Mouse (Mus musculus) urinary bladder, postnatal 10 days (tissue): Measurements from ENCODE around the gene Ptgdr2.

Experiments used
- DNase-seq: peaks from one replicate; pipeline ENCODE4 v3.0.0; 2022; ENCODE audit warnings: low spot score

The Ptgdr2 gene

GRCm38 (mm10) chr19:10930641-10931040 lies 6.3 kb upstream of the Ptgdr2 start:
- no peak for DNase-seq

- no peak for DNase-seq
Observed at GRCm38 (mm10) chr19:10935029-10935428, 1.9 kb upstream of the Ptgdr2 start.

- DNase-seq = no peak
Observed at GRCm38 (mm10) chr19:10936077-10936476, 883 bp upstream of the Ptgdr2 start.

- no peak for DNase-seq
Observed at GRCm38 (mm10) chr19:10938771-10939170, 1.8 kb downstream of the Ptgdr2 start.

GRCm38 (mm10) chr19:10940097-10940800 lies 3.3 kb downstream of the Ptgdr2 start:
- DNase-seq = no peak

- no peak for DNase-seq
Observed at GRCm38 (mm10) chr19:10940801-10941457, 4.0 kb downstream of the Ptgdr2 start.

- DNase-seq = no peak
Observed at GRCm38 (mm10) chr19:10943955-10944354, 7.0 kb downstream of the Ptgdr2 start.

- DNase-seq = no peak
Observed at GRCm38 (mm10) chr19:10946506-10946905, 9.5 kb downstream of the Ptgdr2 start.

GRCm38 (mm10) chr19:10947219-10947618 lies 10.3 kb downstream of the Ptgdr2 start:
- no peak for DNase-seq

- no peak for DNase-seq
Observed at GRCm38 (mm10) chr19:10948416-10948815, 11.5 kb downstream of the Ptgdr2 start.

GRCm38 (mm10) chr19:10949112-10949511 lies 12.2 kb downstream of the Ptgdr2 start, which contains the start of gene Ccdc86:
Gene Ccdc86, minus strand, starts transcription at chr19:10949266.
- DNase-seq = peak; percentile 88

- no peak for DNase-seq
Observed at GRCm38 (mm10) chr19:10949558-10949957, 12.6 kb downstream of the Ptgdr2 start.

- no peak for DNase-seq
Observed at GRCm38 (mm10) chr19:10952021-10952939, 15.3 kb downstream of the Ptgdr2 start.

- no peak for DNase-seq
Observed at GRCm38 (mm10) chr19:10959085-10959977, 22.4 kb downstream of the Ptgdr2 start.

GRCm38 (mm10) chr19:10959978-10960346 lies 23.0 kb downstream of the Ptgdr2 start:
- no peak for DNase-seq

- DNase-seq = no peak
Observed at GRCm38 (mm10) chr19:10965721-10966120, 28.8 kb downstream of the Ptgdr2 start.

- DNase-seq = no peak
Observed at GRCm38 (mm10) chr19:10968578-10968977, 31.6 kb downstream of the Ptgdr2 start.

GRCm38 (mm10) chr19:10970457-10970856 lies 33.5 kb downstream of the Ptgdr2 start:
- no peak for DNase-seq

- no peak for DNase-seq
Observed at GRCm38 (mm10) chr19:10972660-10973059, 35.7 kb downstream of the Ptgdr2 start.

- no peak for DNase-seq
Observed at GRCm38 (mm10) chr19:10973187-10973586, 36.2 kb downstream of the Ptgdr2 start.

GRCm38 (mm10) chr19:10974238-10974865 lies 37.4 kb downstream of the Ptgdr2 start, which contains the start of gene Ms4a10:
Gene Ms4a10, minus strand, starts transcription at chr19:10974670.
- no peak for DNase-seq
